Mouse (Mus musculus) kidney, embryonic 15.5 days (tissue): ENCODE data around the gene Samd5. TPM values are rescaled to one million over a fixed set of nuclear protein-coding genes. Genes with fewer than 3 reads are reported as not detected.

Experiments
- ATAC-seq: fragments of 200-750 bp; cut with Nextera tagmentation; replicated peaks from 2 replicates; pipeline ENCODE4 v1.8.0; 2017; ENCODE audit warnings: moderate TSS enrichment; ENCODE audit not compliant: low FRiP score
- H3K27ac ChIP-seq: fragments of 300-500 bp; sonication (generic); 2 replicates; pipeline ENCODE4 v1.5.1; 2015; ENCODE audit warnings: mild to moderate bottlenecking, inconsistent platforms
- H3K27me3 ChIP-seq: fragments of 300-500 bp; sonication (generic); 2 replicates; pipeline ENCODE4 v1.6.1; 2015; ENCODE audit warnings: inconsistent platforms
- H3K36me3 ChIP-seq: fragments of 300-500 bp; sonication (generic); 2 replicates; pipeline ENCODE4 v1.6.1; 2015; ENCODE audit warnings: inconsistent platforms
- H3K4me1 ChIP-seq: fragments of 300-500 bp; sonication (generic); 2 replicates; pipeline ENCODE4 v1.6.1; 2015; ENCODE audit warnings: inconsistent platforms
- H3K4me2 ChIP-seq: fragments of 300-500 bp; sonication (generic); 2 replicates; pipeline ENCODE4 v1.6.1; 2015; ENCODE audit warnings: moderate library complexity, mild to moderate bottlenecking, inconsistent platforms
- H3K4me3 ChIP-seq: fragments of 300-500 bp; sonication (generic); replicated peaks from 2 replicates; pipeline ENCODE4 v1.5.1; 2015; ENCODE audit warnings: mild to moderate bottlenecking, inconsistent platforms
- H3K9ac ChIP-seq: fragments of 300-500 bp; sonication (generic); 2 replicates; pipeline ENCODE4 v1.6.1; 2015; ENCODE audit warnings: mild to moderate bottlenecking, inconsistent platforms
- H3K9me3 ChIP-seq: fragments of 300-500 bp; sonication (generic); replicated peaks from 2 replicates; pipeline ENCODE4 v1.6.1; 2016; ENCODE audit warnings: inconsistent platforms
- WGBS: fragments of 180-500 bp; shearing (Covaris S2); methylation state at CpG from one replicate; pipeline ENCODE4 v1.1.7; 2015; ENCODE audit warnings: mixed read lengths; 5-methylcytosine and 5-hydroxymethylcytosine counted together
- polyA plus RNA-seq: library from polyadenylated mRNA; unstranded; fragments of >200 nt; fragmentation: Nextera tagmentation; extraction: Ambion mirVana; gene quantifications from 2 replicates; pipeline ENCODE4 v1.2.1, GENCODE M21; 2015

The Samd5 gene
- polyA plus RNA-seq, 1 experiment from 2014 or later: 4.1 TPM

DNA sequence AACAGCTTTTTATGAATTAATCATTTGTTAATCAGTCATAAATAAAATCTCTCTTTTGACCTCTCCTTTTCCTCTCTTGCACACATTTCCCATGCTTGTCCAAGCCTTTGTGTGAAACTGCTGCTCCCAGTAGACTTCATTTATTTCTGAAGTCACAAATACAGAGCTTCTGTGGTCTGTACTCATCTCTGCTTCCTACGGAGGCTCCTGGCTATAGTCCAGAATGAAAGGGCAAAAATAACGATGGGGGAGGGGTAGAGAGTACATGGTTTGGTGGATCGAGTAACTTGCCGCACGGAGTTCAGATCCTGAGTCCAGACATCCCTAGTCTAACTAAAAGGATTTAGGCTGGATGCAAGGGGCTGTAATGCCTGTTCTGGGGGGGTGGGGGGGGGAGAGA lies 3.1 kb upstream of the Samd5 start:
- WGBS: 31% methylated on average over 5 of the region's 5 CpGs
- H3K27me3 ChIP-seq: peaks cover 44% of the 10 kb centered on the region
- H3K9me3 ChIP-seq: no peaks in the 10 kb centered on the region
- no peak for ATAC-seq
- H3K9ac ChIP-seq: no peak overlapping the region
- H3K27ac ChIP-seq: peak overlapping the region; percentile 50; the same call in 1 of the 2 replicates
- no peaks in the 10 kb centered on the region for H3K36me3 ChIP-seq
- H3K4me3 ChIP-seq: no peak overlapping the region
- no peak overlapping the region for H3K4me2 ChIP-seq
- peaks cover 28% of the 10 kb centered on the region for H3K4me1 ChIP-seq

DNA sequence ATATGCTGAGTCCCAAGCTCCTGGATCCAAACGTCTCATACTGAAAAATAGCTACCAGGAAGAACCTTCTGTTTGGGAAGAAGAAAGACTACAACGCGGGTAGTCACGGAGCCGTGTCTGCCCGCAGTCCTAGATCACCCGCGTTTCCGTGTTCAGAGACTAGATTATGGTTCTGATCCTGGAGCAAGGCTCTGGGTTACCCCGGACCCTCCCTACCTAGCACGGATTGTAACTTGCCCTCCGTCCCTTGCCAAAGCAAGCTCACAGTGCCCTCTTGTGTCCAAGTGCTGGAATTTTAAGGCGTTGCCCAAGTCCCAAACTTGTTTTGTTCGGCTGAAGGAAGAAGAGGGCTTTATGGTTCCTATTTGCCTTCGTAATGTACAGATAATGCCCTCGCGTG lies 1.9 kb upstream of the Samd5 start:
- WGBS: 2% methylated on average over 17 of the region's 17 CpGs
- Histone ChIP-seq H3K4me3 (peak overlapping the region; percentile 23), H3K9ac (no peak overlapping the region), H3K4me2 (peak overlapping the region; percentile 98), H3K27ac (no peak overlapping the region), H3K9me3 (no peaks in the 10 kb centered on the region), H3K27me3 (peaks cover 44% of the 10 kb centered on the region), H3K36me3 (no peaks in the 10 kb centered on the region), H3K4me1 (peaks cover 28% of the 10 kb centered on the region)
- peak; percentile 57 for ATAC-seq

GRCm38 (mm10) chr10:9676418-9676786 lies 1.4 kb upstream of the Samd5 start:
- peaks cover 28% of the 10 kb centered on the region for H3K4me1 ChIP-seq
- H3K4me2 ChIP-seq: peak overlapping the region; percentile 98
- no peak overlapping the region for H3K4me3 ChIP-seq
- H3K9ac ChIP-seq: no peak overlapping the region
- ATAC-seq: no peak
- H3K27me3 ChIP-seq: peaks cover 44% of the 10 kb centered on the region
- no peaks in the 10 kb centered on the region for H3K9me3 ChIP-seq
- H3K27ac ChIP-seq: no peak overlapping the region
- 8% methylated on average over 7 of the region's 7 CpGs for WGBS
- H3K36me3 ChIP-seq: no peaks in the 10 kb centered on the region

DNA sequence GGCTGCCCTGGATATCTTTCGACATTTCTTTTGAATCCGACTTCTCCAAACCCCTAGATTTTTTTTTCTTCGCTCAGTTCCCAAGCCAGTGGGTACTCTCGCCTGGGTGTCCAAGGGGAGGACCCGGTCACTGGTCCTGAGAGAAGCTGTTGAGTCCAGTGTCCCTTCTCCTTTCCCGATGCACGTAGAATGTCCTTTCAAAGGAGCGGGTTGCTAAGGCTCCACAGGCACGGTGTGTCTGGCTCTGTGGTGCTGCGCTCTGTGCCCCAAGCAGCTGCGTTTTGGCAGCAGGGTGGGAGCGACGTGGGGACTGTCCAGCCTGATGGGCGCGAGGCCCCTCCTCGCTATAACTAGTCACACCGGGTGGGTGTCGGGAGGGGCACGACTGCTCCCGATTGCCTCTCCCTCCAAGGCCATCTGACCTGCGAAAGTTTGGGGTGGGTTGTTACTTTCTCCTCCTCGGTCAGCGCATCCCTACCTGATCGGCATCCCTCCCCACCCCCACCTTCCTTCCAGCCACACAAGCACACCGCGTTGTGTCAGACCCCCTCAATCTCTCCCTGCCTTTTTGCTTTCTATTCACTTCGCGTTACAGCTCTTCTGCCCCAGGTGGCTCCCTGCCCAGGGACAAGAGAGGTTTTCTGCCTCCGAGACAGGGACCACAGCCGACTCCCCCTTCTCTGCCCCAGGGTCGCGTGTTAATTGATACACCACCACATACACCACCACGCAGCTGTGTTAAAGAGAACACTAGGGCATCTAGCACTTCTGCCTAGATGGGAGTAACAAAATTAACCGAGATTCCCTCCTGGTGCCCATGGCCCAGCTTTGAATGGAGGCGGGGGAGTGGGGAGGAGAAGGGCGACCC lies 776 bp upstream of the Samd5 start:
- 2% methylated on average over 36 of the region's 36 CpGs for WGBS
- no peaks in the 10 kb centered on the region for H3K36me3 ChIP-seq
- peak overlapping the region; percentile 37; the same call in 1 of the 2 replicates for H3K27ac ChIP-seq

GRCm38 (mm10) chr10:9673276-9673675 lies 1.7 kb downstream of the Samd5 start:
- H3K4me1 ChIP-seq: peaks cover 28% of the 10 kb centered on the region
- H3K9me3 ChIP-seq: no peaks in the 10 kb centered on the region
- no peak overlapping the region for H3K9ac ChIP-seq
- peak overlapping the region; percentile 98 for H3K4me2 ChIP-seq
- ATAC-seq: no peak
- H3K27me3 ChIP-seq: peaks cover 36% of the 10 kb centered on the region
- peak overlapping the region; percentile 75; the same call in 1 of the 2 replicates for H3K4me3 ChIP-seq
- no peak overlapping the region for H3K27ac ChIP-seq
- H3K36me3 ChIP-seq: no peaks in the 10 kb centered on the region

More for the DNA sequence above, 776 bp upstream of the Samd5 start:
- Histone ChIP-seq H3K4me3 (peak overlapping the region; percentile 75), H3K4me2 (peak overlapping the region; percentile 98), H3K9me3 (no peaks in the 10 kb centered on the region), H3K9ac (peak overlapping the region; percentile 60), H3K27me3 (peaks cover 42% of the 10 kb centered on the region), H3K4me1 (peaks cover 28% of the 10 kb centered on the region)
- ATAC-seq: peak; percentile 49

- Histone ChIP-seq H3K4me1 (peaks cover 28% of the 10 kb centered on the region), H3K4me3 (no peak overlapping the region), H3K9ac (no peak overlapping the region), H3K36me3 (no peaks in the 10 kb centered on the region), H3K9me3 (no peaks in the 10 kb centered on the region), H3K4me2 (no peak overlapping the region), H3K27ac (no peak overlapping the region), H3K27me3 (peaks cover 35% of the 10 kb centered on the region)
- ATAC-seq: no peak
- 88% methylated on average over 5 of the region's 5 CpGs for WGBS
Measured at GRCm38 (mm10) chr10:9672751-9673150, 2.3 kb downstream of the Samd5 start.

DNA sequence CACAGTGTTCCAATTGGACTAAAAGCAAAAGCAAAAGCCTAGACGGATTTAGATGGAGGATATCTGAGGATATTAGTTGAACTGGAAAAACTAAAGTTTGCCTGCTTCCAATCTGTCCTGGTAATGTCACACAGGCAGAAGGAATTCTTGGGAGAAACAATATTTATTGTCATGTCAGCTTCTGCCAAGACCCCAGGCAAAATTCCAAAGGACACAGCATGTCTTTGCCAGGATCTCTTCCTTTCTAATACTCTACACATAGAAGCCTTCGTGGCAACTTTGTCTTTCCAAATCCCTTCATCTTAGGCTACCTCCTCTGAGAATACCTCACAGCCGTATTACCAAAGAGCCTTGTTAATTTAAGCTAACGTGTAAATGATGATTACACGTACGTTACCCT lies 4.7 kb downstream of the Samd5 start:
- H3K9ac ChIP-seq: no peak overlapping the region
- peaks cover 17% of the 10 kb centered on the region for H3K27me3 ChIP-seq
- no peaks in the 10 kb centered on the region for H3K9me3 ChIP-seq
- H3K4me3 ChIP-seq: no peak overlapping the region
- peaks cover 10% of the 10 kb centered on the region for H3K4me1 ChIP-seq
- no peak overlapping the region for H3K27ac ChIP-seq
- H3K4me2 ChIP-seq: no peak overlapping the region
- ATAC-seq: no peak
- H3K36me3 ChIP-seq: no peaks in the 10 kb centered on the region
- WGBS: 82% methylated on average over 6 of the region's 6 CpGs

GRCm38 (mm10) chr10:9668791-9669190 lies 6.2 kb downstream of the Samd5 start:
- Histone ChIP-seq H3K4me1 (0 out of 2 replicates have a peak, but pooled peaks cover 4% of the 10 kb centered on the region), H3K9me3 (no peaks in the 10 kb centered on the region), H3K4me2 (no peak overlapping the region), H3K36me3 (no peaks in the 10 kb centered on the region), H3K4me3 (no peak overlapping the region), H3K27me3 (peaks cover 7% of the 10 kb centered on the region), H3K27ac (no peak overlapping the region), H3K9ac (no peak overlapping the region)
- 77% methylated on average over 4 of the region's 4 CpGs for WGBS
- no peak for ATAC-seq

- H3K36me3 ChIP-seq: no peaks in the 10 kb centered on the region
- H3K4me2 ChIP-seq: no peak overlapping the region
- 90% methylated on average over 5 of the region's 5 CpGs for WGBS
- H3K4me1 ChIP-seq: peaks cover under 1% of the 10 kb centered on the region; the same call in 1 of the 2 replicates
- no peak overlapping the region for H3K4me3 ChIP-seq
- no peaks in the 10 kb centered on the region for H3K27me3 ChIP-seq
- H3K27ac ChIP-seq: no peak overlapping the region
- no peaks in the 10 kb centered on the region for H3K9me3 ChIP-seq
- no peak overlapping the region for H3K9ac ChIP-seq
- no peak for ATAC-seq
Measured at GRCm38 (mm10) chr10:9652946-9653345, 22.1 kb downstream of the Samd5 start.

GRCm38 (mm10) chr10:9650050-9650825 lies 24.8 kb downstream of the Samd5 start:
- Histone ChIP-seq H3K27ac (no peak overlapping the region), H3K9me3 (no peaks in the 10 kb centered on the region), H3K4me3 (no peak overlapping the region), H3K4me2 (no peak overlapping the region), H3K9ac (no peak overlapping the region), H3K4me1 (peaks cover 4% of the 10 kb centered on the region), H3K27me3 (no peaks in the 10 kb centered on the region), H3K36me3 (no peaks in the 10 kb centered on the region)
- 60% methylated on average over 6 of the region's 6 CpGs for WGBS
- no peak for ATAC-seq

- Histone ChIP-seq H3K9me3 (no peaks in the 10 kb centered on the region), H3K4me3 (no peak overlapping the region), H3K27me3 (no peaks in the 10 kb centered on the region), H3K9ac (no peak overlapping the region), H3K4me2 (no peak overlapping the region), H3K4me1 (peaks cover 4% of the 10 kb centered on the region), H3K36me3 (no peaks in the 10 kb centered on the region), H3K27ac (no peak overlapping the region)
- WGBS: 53% methylated on average over 2 of the region's 2 CpGs
- ATAC-seq: no peak; the same call in 1 of the 2 replicates
Measured at GRCm38 (mm10) chr10:9648464-9648863, 26.5 kb downstream of the Samd5 start.

GRCm38 (mm10) chr10:9647741-9648140 lies 27.3 kb downstream of the Samd5 start:
- Histone ChIP-seq H3K9me3 (no peaks in the 10 kb centered on the region), H3K27ac (no peak overlapping the region), H3K4me2 (no peak overlapping the region), H3K36me3 (no peaks in the 10 kb centered on the region), H3K9ac (no peak overlapping the region), H3K4me1 (peaks cover 4% of the 10 kb centered on the region), H3K4me3 (no peak overlapping the region), H3K27me3 (no peaks in the 10 kb centered on the region)
- no peak; the same call in 1 of the 2 replicates for ATAC-seq
- 46% methylated on average over 6 of the region's 6 CpGs for WGBS
